Mouse (Mus musculus): ENCODE measurements around the gene Iqcb1.

DNA sequence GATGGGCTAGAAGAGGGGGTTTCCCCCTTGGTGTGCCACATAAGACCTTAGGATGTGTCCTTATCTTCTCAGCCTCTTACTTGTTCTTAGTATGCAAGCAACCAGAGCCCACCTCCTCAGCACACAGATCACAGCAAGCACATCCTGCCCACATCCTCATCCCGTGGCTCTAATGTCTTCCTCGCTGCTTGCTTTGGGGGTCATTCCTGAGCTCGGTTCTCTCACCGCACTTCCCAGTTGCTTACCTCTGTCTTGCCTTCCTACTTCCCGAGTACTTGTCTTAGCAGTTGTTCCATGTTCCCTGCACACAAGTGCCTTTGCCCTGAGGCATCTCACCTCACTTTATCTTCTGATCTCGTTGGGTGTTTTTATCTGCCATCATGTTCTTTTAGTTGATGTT, 93.8 kb downstream of the Iqcb1 start:
- no peak for TF ChIP-seq CTCF (IDR thresholded peaks at IDR 0.05; ENCODE audit: extremely low read depth, insufficient read depth, low read length)
- TF ChIP-seq POLR2A (IDR thresholded peaks at IDR 0.05; ENCODE audit: extremely low read depth, insufficient read depth, low read length): no peak
